Mouse (Mus musculus): ENCODE results near the gene Anks1b.

Anks1b gene

GRCm38 (mm10) chr10:90685367-90685766 lies 812.1 kb downstream of the Anks1b start:
- DNase-seq = no peak

- no peak for DNase-seq
These were observed 814.8 kb downstream of the Anks1b start for GRCm38 (mm10) chr10:90688153-90688552.

GRCm38 (mm10) chr10:90688696-90689252 lies 815.5 kb downstream of the Anks1b start:
- DNase-seq = peak; percentile 51

- peak; percentile 65 for DNase-seq
These were observed 816.7 kb downstream of the Anks1b start for GRCm38 (mm10) chr10:90689854-90690513.

- peak; percentile 57 for DNase-seq
These were observed 823.4 kb downstream of the Anks1b start for GRCm38 (mm10) chr10:90696687-90697086.

GRCm38 (mm10) chr10:90697413-90697812 lies 824.1 kb downstream of the Anks1b start:
- DNase-seq = no peak

- DNase-seq = no peak
These were observed 825.9 kb downstream of the Anks1b start for GRCm38 (mm10) chr10:90699211-90699610.

- DNase-seq = no peak
These were observed 831.3 kb downstream of the Anks1b start for GRCm38 (mm10) chr10:90704602-90705001.

GRCm38 (mm10) chr10:90708822-90709601 lies 835.7 kb downstream of the Anks1b start:
- DNase-seq = no peak

GRCm38 (mm10) chr10:90709602-90709931 lies 836.3 kb downstream of the Anks1b start:
- DNase-seq = no peak

- no peak for DNase-seq
These were observed 844.7 kb downstream of the Anks1b start for GRCm38 (mm10) chr10:90717961-90718360.

GRCm38 (mm10) chr10:90718684-90719083 lies 845.4 kb downstream of the Anks1b start:
- no peak for DNase-seq

- no peak for DNase-seq
These were observed 846.7 kb downstream of the Anks1b start for GRCm38 (mm10) chr10:90719996-90720395.

GRCm38 (mm10) chr10:90723071-90723494 lies 849.8 kb downstream of the Anks1b start:
- no peak for DNase-seq

- DNase-seq = no peak
These were observed 850.6 kb downstream of the Anks1b start for GRCm38 (mm10) chr10:90723941-90724341.

- DNase-seq = no peak
These were observed 851.6 kb downstream of the Anks1b start for GRCm38 (mm10) chr10:90724931-90725330.

- peak; percentile 78 for DNase-seq
These were observed 855.4 kb downstream of the Anks1b start for GRCm38 (mm10) chr10:90728401-90729358.

GRCm38 (mm10) chr10:90729527-90729926 lies 856.2 kb downstream of the Anks1b start:
- peak; percentile 44 for DNase-seq

- DNase-seq = no peak
These were observed 859.5 kb downstream of the Anks1b start for GRCm38 (mm10) chr10:90732823-90733222.

- DNase-seq = peak; percentile 36
These were observed 860.3 kb downstream of the Anks1b start for GRCm38 (mm10) chr10:90733632-90734031.

- DNase-seq = no peak
These were observed 865.2 kb downstream of the Anks1b start for GRCm38 (mm10) chr10:90738475-90738874.

GRCm38 (mm10) chr10:90740956-90741355 lies 867.6 kb downstream of the Anks1b start:
- no peak for DNase-seq

- DNase-seq = no peak
These were observed 878.6 kb downstream of the Anks1b start for GRCm38 (mm10) chr10:90751889-90752288.
